Mouse (Mus musculus) inflammation-experienced regulatory T-cells, adult 6 months (primary cell): Measurements from ENCODE around the gene Slc25a13. TPM values are rescaled to one million over a fixed set of nuclear protein-coding genes. Genes with fewer than 3 reads are reported as not detected.

Experiments used
- ATAC-seq: one replicate; pipeline ENCODE4 v1.8.0; 2017
- polyA plus RNA-seq, 3 experiments: library from polyadenylated mRNA; unstranded; fragments of 100-300 nt; shearing (Covaris generic); gene quantifications; one replicate each; pipeline ENCODE4 v1.2.1; 2017

The Slc25a13 gene
- polyA plus RNA-seq, 3 experiments from 2014 or later = 6.6 to 13.3 (median 8.5) TPM

GRCm38 (mm10) chr6:6027664-6028063 is 189.3 kb downstream of the Slc25a13 start:
- ATAC-seq = no peak

DNA sequence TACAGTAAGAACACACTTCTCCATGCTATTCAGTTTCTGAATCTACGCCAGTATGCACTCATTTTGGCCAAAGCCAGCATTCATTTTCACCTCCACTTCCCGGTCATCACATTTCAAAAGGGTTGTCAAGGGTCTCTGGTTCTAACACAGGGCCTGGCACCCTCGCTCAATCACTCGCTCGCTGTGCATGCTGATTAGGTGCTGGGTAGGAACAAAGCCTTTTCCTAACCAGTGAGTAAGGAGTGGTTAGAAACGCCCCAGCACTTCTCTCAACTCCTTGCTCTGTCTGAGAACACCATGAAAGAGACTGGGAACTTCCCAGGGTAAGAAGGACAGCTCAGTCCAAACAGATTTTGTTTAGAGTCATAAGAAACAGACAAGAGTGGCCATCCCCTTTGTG is 193.0 kb downstream of the Slc25a13 start:
- ATAC-seq = no peak

DNA sequence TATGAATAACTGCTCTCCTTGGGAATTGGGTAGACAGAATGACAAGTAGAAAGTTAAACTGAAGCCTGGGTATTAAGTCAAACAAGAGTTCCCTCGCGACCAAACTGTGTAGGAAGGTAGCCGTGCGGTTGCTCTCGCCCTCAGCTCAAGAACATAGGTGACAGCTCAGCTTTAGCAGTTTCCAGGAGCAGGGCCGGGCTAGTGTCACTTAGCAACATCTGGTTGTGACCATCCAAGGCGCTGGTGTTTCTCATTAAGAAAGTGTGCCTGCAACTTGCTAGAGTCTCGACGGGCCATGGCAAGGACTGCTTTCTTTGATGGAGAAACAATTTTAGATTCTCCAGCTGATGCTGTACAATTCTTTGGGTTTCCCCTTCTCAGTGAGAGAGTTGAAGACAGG is 200.0 kb downstream of the Slc25a13 start:
- ATAC-seq = no peak

GRCm38 (mm10) chr6:6015616-6016015 is 201.4 kb downstream of the Slc25a13 start:
- ATAC-seq = no peak

DNA sequence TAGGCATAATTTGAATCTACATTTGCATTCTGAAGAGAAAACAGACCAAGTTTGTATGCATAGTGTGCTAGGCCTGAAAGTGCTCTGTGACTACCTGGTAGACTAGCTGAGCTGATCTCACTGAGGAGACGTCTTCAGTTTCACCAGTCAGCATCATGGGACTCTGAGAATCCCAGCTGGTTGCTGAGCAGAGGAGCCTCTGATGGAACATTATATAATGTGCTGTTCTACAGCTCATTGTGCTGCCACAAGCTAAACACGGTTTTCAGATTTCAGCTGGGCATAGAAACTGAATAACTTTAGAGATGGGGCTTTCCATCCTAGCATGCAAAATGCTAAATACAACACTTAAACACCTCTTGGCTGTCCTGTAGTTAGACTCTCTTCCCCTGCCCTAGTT is 205.6 kb downstream of the Slc25a13 start:
- no peak for ATAC-seq

GRCm38 (mm10) chr6:6005762-6006431 is 211.1 kb downstream of the Slc25a13 start:
- no peak for ATAC-seq

DNA sequence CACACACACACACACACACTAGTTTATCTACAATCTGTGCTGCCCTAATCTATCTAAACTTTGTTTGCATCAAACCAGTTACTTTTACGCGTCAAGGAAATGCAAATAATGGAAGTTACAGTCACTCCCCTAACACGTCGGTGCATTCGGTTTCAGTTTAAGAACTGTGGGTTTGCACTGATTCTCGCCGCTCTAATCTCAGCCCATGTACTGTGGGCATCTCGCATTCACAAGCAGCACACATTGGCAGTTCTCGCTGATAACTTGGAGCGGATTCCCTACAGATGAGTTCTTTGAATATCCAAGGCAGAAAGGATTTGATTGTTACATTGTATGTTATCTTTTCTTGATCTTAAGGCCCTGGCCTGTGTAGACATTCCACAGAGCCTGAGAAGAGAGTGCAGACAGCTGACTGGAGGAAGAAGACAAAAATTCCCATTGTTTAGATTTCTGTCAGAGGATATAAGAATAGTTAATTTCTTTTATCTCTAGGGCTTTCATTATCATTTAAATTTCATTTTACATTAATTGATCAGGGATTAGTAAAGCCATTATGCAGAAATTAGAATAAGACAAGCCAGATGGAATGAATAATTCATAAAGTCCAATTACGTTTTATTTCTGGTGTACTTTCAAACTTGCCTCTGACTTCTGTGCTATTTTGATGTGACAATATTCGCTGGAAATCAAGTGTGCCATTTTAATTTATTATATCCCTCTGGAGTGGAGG is 212.1 kb downstream of the Slc25a13 start:
- ATAC-seq = no peak

GRCm38 (mm10) chr6:6002061-6002460 is 214.9 kb downstream of the Slc25a13 start:
- ATAC-seq = no peak

- ATAC-seq = no peak
Measured at GRCm38 (mm10) chr6:5997535-5997934, 219.4 kb downstream of the Slc25a13 start.

- ATAC-seq = no peak
Measured at GRCm38 (mm10) chr6:5993056-5993455, 223.9 kb downstream of the Slc25a13 start.

DNA sequence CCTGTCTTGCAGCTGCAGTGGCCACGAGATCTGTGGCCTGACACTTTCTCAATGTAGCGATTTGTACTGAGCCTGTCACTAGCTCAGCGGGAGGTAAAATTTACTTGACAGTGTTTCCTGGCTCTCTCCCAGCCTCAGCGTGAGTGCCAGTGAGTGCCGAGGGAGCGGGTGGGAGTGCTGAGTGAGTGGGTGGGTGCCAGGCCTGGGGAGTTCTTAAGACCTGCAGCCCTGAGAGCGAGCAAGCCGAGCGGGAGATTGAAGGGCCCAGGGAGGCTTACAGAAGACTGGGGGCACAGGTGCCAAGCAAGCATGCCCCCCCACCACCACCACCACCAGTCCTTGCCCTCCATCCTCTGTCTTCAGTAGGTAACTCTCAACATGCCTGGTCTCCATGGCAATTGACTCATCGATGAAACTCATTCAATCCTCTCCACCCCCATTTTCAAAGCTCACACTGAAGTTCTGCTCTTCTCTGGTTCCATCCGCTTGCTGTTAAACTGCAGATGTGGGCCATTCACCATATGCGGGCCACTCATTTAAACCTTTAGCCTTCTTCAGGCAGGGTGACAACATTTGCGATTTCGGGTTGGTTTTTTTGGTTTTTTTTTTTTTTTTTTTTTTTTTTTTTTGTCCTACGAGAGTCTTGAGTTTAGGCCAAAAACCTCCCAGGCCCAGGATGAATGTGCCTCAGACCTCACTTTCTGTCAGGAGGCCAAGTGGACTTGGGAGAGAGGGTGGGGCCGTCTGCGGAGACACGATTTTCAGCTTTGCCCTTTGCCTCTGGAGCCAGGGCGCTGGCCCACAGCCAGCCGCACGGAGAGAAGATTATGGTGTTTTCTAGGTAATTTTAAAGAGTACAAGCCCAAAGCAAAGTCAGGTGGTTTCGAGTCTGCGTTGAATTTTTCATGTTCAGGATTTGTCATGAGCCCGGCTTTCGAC is 224.9 kb downstream of the Slc25a13 start:
- no peak for ATAC-seq

DNA sequence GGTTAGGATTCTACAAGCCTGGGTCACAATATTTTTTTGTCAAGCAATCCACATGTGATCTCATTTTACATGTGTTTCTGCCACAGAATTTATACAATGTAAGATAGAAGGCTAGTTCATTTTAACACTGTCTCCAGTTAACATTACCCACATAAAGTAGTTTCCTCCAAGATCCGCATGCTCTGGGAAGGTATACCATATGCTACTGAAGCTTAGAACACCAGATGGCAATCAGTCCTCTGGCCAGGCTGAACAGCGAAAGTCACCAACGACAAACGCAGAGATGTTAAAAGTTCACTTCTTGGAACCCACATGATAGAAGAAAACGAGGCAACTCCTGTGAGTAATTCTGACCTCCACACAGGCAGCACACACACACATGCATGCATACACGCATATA is 225.7 kb downstream of the Slc25a13 start:
- no peak for ATAC-seq
